Mouse (Mus musculus) liver, embryonic 15.5 days (tissue): ENCODE results near the gene Cyb5r2. TPM values are rescaled to one million over a fixed set of nuclear protein-coding genes. Genes with fewer than 3 reads are reported as not detected.

ENCODE experiments used
- polyA plus RNA-seq: library from polyadenylated mRNA; unstranded; fragments of >200 nt; fragmentation: Nextera tagmentation; extraction: Ambion mirVana; gene quantifications from 2 replicates; pipeline ENCODE4 v1.2.1, GENCODE M21; 2015

The Cyb5r2 gene
- polyA plus RNA-seq, 1 experiment from 2014 or later = not detected

Other genes with a start within 250 kb of the Cyb5r2 start
- 1.2 and 1.5 TPM in 2 replicates for gene Olfml1, start 190.6 kb downstream of the Cyb5r2 start, polyA plus RNA-seq
- 3.8 and 4.3 TPM in 2 replicates for gene Ppfibp2, start 162.8 kb downstream of the Cyb5r2 start, polyA plus RNA-seq
- not detected in 2 replicates for gene 5330417H12Rik, start 132.9 kb downstream of the Cyb5r2 start, polyA plus RNA-seq
- gene Ovch2, start 43.2 kb upstream of the Cyb5r2 start, polyA plus RNA-seq = not detected in 2 replicates
- not detected in 2 replicates for gene Olfr467, start 54.2 kb upstream of the Cyb5r2 start, polyA plus RNA-seq
- not detected in 2 replicates for gene Olfr469, start 67.5 kb upstream of the Cyb5r2 start, polyA plus RNA-seq
- not detected in 2 replicates for gene Olfr470, start 89.5 kb upstream of the Cyb5r2 start, polyA plus RNA-seq
- not detected in 2 replicates for gene Olfr472, start 139.9 kb upstream of the Cyb5r2 start, polyA plus RNA-seq
- not detected in 2 replicates for gene Olfr473, start 172.4 kb upstream of the Cyb5r2 start, polyA plus RNA-seq
- gene Olfr474, start 196.6 kb upstream of the Cyb5r2 start, polyA plus RNA-seq = not detected in 2 replicates
- not detected in 2 replicates for gene Olfr476, start 206.8 kb upstream of the Cyb5r2 start, polyA plus RNA-seq
- not detected in 2 replicates for gene Olfr477, start 228.7 kb upstream of the Cyb5r2 start, polyA plus RNA-seq